Mouse (Mus musculus): ENCODE data around the gene Tfap2a. TPM values are rescaled to one million over a fixed set of nuclear protein-coding genes. Genes with fewer than 3 reads are reported as not detected.

The Tfap2a gene
- total RNA-seq, 1 experiment from 2014 or later, result not detected

GRCm38 (mm10) chr13:40719741-40720082 lies 18.5 kb downstream of the Tfap2a start:
- ATAC-seq (replicated peaks in 1 of 2; ENCODE audit: insufficient read depth in 1 of 2, low FRiP score in 2 of 2, low TSS enrichment in 1 of 2, low read depth in 1 of 2, poor library complexity in 2 of 2, severe bottlenecking in 2 of 2), result no peak

- ATAC-seq (replicated peaks in 1 of 2; ENCODE audit: insufficient read depth in 1 of 2, low FRiP score in 2 of 2, low TSS enrichment in 1 of 2, low read depth in 1 of 2, poor library complexity in 2 of 2, severe bottlenecking in 2 of 2), result no peak
Measured at GRCm38 (mm10) chr13:40719066-40719740, 19.0 kb downstream of the Tfap2a start.

DNA sequence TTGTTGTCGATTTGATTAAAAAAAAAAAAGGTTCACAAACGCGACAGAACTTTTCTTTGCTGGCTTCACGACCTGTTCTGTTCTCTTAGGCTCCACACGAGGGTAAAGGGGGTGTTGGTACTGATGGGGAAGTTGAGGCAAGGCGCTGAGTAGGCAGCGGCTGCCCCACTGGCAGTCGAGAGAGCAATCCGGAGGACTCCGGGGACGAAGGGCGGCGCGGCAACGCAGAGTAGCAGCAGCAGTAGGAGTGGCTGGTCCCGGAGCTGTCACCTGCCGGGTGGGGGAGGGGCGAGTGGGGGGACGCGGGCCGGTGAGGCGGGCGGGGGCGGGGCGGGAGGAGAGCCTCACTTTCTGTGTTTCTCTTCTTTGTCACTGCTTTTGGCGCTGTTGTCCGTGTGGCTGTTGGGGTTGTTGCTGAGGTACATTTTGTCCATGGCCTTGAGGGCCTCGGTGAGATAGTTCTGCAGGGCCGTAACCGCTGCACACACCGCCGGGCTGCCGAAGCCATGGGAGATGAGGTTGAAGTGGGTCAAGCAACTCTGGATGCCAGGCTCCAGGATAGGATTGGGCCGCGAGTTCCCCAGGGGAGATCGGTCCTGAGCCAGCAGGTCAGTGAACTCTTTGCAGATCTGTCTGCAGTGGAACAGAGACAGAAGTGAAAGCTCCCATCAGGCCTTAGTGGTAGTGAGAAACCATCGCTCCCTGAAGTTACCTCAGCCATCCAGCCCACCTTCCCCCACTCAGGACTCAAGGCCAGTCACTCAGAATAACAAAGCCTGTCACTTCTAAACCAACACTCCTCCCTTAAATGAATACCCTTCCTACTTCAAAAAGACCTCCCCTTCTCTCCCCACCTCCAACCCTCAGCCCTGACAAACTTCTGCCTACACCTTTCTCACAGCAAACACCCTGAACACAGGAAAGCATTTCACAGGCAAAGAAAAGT lies 21.1 kb downstream of the Tfap2a start:
- ATAC-seq (replicated peaks in 1 of 2; ENCODE audit: insufficient read depth in 1 of 2, low FRiP score in 2 of 2, low TSS enrichment in 1 of 2, low read depth in 1 of 2, poor library complexity in 2 of 2, severe bottlenecking in 2 of 2), result no peak

DNA sequence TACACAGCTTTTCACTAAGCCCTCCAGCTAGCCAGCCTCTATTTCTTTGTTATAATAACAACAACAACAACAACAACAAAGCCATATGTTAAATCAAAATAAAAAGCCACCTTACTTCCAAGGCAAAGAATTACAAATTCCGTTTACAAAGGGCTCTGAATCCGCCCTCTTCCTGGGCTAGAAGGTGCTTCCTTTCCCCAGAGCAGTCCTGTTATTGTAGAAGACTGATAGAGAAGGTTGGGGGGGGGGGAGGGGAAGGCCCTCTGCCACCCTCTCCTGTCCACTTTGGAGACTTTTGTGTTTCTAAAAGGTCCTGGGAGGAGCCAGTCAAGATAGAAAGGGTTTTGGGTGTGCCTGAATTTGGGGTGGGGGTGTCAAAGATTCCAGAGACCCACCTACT lies 23.6 kb downstream of the Tfap2a start:
- ATAC-seq (replicated peaks in 1 of 2; ENCODE audit: insufficient read depth in 1 of 2, low FRiP score in 2 of 2, low TSS enrichment in 1 of 2, low read depth in 1 of 2, poor library complexity in 2 of 2, severe bottlenecking in 2 of 2), result no peak

DNA sequence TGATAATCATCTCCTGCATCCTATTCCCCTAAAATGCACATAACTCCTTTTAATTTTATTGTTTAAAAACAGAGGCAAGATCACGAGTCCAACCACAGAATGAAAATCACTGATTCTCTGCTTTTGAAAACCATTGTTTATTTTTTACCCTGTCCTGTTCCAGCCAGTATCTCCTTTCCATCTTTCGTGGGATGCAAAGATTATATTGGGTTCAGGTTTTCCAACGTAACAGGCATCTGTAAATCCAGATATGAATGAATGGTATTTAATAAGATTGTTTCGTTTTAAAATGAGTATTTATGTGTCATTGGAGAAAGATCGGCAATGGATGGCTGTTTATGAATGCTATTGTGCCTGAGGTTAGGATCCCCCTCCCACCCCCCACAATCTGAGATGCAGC lies 24.5 kb downstream of the Tfap2a start:
- ATAC-seq (replicated peaks in 1 of 2; ENCODE audit: insufficient read depth in 1 of 2, low FRiP score in 2 of 2, low TSS enrichment in 1 of 2, low read depth in 1 of 2, poor library complexity in 2 of 2, severe bottlenecking in 2 of 2), result no peak

DNA sequence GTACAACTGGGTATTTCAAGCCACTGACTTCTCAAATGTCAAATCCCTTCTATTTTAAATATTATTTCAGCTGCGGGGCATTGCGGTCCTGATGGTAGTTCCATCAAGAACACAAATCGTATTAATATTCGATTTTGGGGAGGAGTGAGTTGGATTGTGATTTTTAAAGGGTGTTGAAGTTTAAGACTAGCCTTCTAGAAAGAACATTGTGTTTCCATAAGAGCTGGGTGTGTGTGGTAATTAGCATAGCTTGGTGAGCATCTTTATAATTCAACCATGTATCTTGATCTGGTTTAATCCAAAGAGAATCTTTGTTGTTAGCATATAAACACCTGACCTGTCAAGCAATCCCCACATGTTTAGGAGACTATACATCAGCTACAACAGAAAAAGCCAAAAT lies 24.9 kb downstream of the Tfap2a start:
- no peak for ATAC-seq (replicated peaks in 1 of 2; ENCODE audit: insufficient read depth in 1 of 2, low FRiP score in 2 of 2, low TSS enrichment in 1 of 2, low read depth in 1 of 2, poor library complexity in 2 of 2, severe bottlenecking in 2 of 2)

GRCm38 (mm10) chr13:40712526-40712832 lies 25.7 kb downstream of the Tfap2a start:
- ATAC-seq (replicated peaks in 1 of 2; ENCODE audit: insufficient read depth in 1 of 2, low FRiP score in 2 of 2, low TSS enrichment in 1 of 2, low read depth in 1 of 2, poor library complexity in 2 of 2, severe bottlenecking in 2 of 2), result no peak

- no peak for ATAC-seq (replicated peaks in 1 of 2; ENCODE audit: insufficient read depth in 1 of 2, low FRiP score in 2 of 2, low TSS enrichment in 1 of 2, low read depth in 1 of 2, poor library complexity in 2 of 2, severe bottlenecking in 2 of 2)
Measured at GRCm38 (mm10) chr13:40711661-40712525, 26.3 kb downstream of the Tfap2a start.

DNA sequence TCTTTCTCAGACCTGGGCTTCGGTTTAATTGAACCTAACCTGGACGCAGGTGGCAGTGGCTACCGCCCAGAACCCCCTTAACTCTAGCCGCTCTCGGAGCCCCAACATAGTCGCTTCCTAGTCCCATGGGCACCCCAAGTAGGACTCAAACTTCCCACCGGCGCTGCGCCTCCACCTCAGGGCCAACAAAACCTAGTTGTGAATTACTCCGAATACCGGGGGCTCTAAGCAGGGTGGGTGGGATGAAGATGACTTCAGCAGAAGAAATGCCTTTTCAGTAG lies 28.2 kb downstream of the Tfap2a start:
- no peak for ATAC-seq (replicated peaks in 1 of 2; ENCODE audit: insufficient read depth in 1 of 2, low FRiP score in 2 of 2, low TSS enrichment in 1 of 2, low read depth in 1 of 2, poor library complexity in 2 of 2, severe bottlenecking in 2 of 2)

GRCm38 (mm10) chr13:40709321-40710061 lies 28.7 kb downstream of the Tfap2a start:
- no peak for ATAC-seq (replicated peaks in 1 of 2; ENCODE audit: insufficient read depth in 1 of 2, low FRiP score in 2 of 2, low TSS enrichment in 1 of 2, low read depth in 1 of 2, poor library complexity in 2 of 2, severe bottlenecking in 2 of 2)

DNA sequence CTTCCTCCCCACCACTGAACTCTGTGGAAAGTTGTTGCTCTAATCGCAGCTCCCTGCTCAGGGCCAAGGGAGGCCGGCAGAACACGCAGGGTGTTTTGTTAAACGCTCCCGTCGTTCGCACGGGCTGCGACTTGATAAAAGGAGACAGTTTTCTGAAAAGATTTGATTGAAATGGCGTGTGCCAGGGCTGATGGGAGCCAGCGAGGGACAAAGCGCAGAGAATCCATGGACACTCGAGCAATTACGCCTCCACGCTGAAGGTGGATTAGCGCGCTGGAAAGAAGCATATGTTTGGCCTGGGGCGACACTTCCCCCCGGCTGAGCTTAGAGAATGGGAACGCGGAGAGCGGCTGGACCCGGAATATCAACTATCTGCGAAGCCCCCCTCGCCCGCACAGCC lies 29.3 kb downstream of the Tfap2a start:
- no peak for ATAC-seq (replicated peaks in 1 of 2; ENCODE audit: insufficient read depth in 1 of 2, low FRiP score in 2 of 2, low TSS enrichment in 1 of 2, low read depth in 1 of 2, poor library complexity in 2 of 2, severe bottlenecking in 2 of 2)

- no peak for ATAC-seq (replicated peaks in 1 of 2; ENCODE audit: insufficient read depth in 1 of 2, low FRiP score in 2 of 2, low TSS enrichment in 1 of 2, low read depth in 1 of 2, poor library complexity in 2 of 2, severe bottlenecking in 2 of 2)
Measured at GRCm38 (mm10) chr13:40708271-40708670, 29.9 kb downstream of the Tfap2a start.

DNA sequence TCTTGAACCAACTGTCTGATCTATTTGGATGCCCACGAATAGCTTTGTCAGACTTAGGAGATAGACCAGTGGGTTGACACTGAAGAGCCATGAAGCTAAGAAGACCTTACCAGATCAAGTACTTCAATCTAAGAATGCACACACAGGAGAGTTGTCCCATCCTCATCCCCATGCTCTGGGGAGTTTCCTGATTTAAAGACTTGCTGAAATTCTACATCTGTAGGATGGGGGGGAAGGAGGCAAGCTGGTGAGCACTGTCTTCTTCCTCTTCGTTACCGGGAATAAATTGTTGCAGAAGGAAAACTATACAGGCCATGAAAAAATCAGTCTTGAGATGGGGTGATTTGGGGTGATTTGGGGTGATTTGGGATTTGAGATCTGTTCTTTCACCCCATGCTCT lies 30.5 kb downstream of the Tfap2a start:
- no peak for ATAC-seq (replicated peaks in 1 of 2; ENCODE audit: insufficient read depth in 1 of 2, low FRiP score in 2 of 2, low TSS enrichment in 1 of 2, low read depth in 1 of 2, poor library complexity in 2 of 2, severe bottlenecking in 2 of 2)

DNA sequence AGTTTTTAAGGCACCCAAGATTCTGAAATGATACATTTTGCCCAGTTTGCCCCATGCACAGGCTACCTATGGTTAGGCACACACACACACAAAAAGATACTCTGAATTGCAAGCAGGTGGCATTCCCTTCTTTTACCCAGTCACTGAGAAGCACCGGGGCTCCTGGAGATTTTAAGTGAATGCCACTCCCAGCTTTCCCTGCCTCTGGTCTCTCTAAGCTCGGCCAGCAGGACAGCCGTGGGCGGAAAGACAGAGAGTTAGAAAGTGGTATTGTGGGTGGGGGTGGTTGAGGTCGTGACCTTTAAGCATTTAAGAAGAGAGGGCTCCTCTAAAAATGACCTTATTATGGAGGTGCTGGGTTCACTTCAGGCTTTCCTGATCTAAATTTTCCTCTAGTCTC lies 31.6 kb downstream of the Tfap2a start:
- no peak for ATAC-seq (replicated peaks in 1 of 2; ENCODE audit: insufficient read depth in 1 of 2, low FRiP score in 2 of 2, low TSS enrichment in 1 of 2, low read depth in 1 of 2, poor library complexity in 2 of 2, severe bottlenecking in 2 of 2)

DNA sequence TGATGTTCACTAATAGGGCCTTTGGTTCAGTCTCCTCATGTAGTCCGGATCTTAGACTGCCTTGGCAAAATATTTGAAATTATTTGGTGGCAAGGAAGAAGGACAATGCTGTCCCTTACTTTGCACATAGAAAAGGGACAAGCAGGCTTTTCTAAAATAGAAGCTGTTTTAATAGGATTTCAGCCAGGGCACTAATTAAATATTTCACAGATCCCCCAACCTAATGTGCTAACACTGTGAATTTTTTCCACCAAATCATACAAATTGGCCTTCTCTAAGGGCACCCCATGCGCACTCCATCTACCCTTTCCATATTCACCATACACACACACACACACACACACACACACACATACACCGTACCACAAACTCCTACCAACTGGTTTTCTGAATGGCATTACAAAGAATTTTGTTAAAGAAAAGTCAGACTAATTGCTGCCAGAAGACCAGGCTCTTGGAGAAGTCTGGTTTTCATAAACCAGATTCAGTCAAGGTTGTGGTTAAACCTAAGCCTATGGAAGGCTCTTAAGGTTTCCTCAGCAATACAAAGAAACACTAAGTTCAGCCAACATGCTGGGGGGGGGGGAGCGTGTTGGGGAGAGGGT lies 32.3 kb downstream of the Tfap2a start:
- ATAC-seq (replicated peaks in 1 of 2; ENCODE audit: insufficient read depth in 1 of 2, low FRiP score in 2 of 2, low TSS enrichment in 1 of 2, low read depth in 1 of 2, poor library complexity in 2 of 2, severe bottlenecking in 2 of 2), result no peak

GRCm38 (mm10) chr13:40704864-40705455 lies 33.2 kb downstream of the Tfap2a start:
- no peak for ATAC-seq (replicated peaks in 1 of 2; ENCODE audit: insufficient read depth in 1 of 2, low FRiP score in 2 of 2, low TSS enrichment in 1 of 2, low read depth in 1 of 2, poor library complexity in 2 of 2, severe bottlenecking in 2 of 2)

- ATAC-seq (replicated peaks in 1 of 2; ENCODE audit: insufficient read depth in 1 of 2, low FRiP score in 2 of 2, low TSS enrichment in 1 of 2, low read depth in 1 of 2, poor library complexity in 2 of 2, severe bottlenecking in 2 of 2), result no peak
Measured at GRCm38 (mm10) chr13:40703982-40704501, 34.1 kb downstream of the Tfap2a start.

All from hematopoietic stem cell, adult 5-6 weeks (primary cell).